Mouse (Mus musculus): ENCODE results near the gene Tex2.

DNA sequence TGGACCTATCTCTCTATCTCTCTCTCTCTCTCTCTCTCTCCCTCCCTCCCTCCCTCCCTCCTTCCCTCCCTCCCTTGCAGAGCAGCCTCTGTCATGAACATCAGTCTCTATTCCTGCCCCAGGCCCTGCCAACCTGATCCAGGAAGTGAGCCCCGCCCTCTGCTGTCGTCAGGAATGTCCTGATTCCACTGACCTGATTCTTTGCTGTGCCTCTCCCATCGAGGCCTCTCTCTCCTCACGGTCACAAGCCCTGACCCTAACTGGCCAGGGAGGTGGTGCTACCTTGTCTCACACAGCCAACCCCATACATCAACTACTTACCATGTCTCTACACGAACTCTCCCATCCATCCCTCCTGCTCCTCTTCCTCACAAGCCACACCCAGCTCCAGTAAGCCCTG, 33.3 kb downstream of the Tex2 start:
- TF ChIP-seq CTCF (IDR thresholded peaks at IDR 0.05; ENCODE audit: borderline replicate concordance, control insufficient read depth, extremely low read depth, insufficient read depth, low read length, poor library complexity) (no peak), POLR2A (IDR thresholded peaks at IDR 0.05; ENCODE audit: control insufficient read depth, extremely low read depth, insufficient read depth, low read length, poor library complexity) (no peak)

Measured in thymus, adult 2 months (tissue).